Mouse (Mus musculus) effector memory CD4-positive, alpha-beta T cell, adult 7 months (primary cell): ENCODE measurements around the gene Coro2b. TPM values are rescaled to one million over a fixed set of nuclear protein-coding genes. Genes with fewer than 3 reads are reported as not detected.

ENCODE experiments used
- polyA plus RNA-seq: library from polyadenylated mRNA; unstranded; fragments of 100-300 nt; shearing (Covaris generic); gene quantifications from one replicate; pipeline ENCODE4 v1.2.1, GENCODE M21; 2017

The Coro2b gene
- 11.8 TPM for polyA plus RNA-seq

DNA sequence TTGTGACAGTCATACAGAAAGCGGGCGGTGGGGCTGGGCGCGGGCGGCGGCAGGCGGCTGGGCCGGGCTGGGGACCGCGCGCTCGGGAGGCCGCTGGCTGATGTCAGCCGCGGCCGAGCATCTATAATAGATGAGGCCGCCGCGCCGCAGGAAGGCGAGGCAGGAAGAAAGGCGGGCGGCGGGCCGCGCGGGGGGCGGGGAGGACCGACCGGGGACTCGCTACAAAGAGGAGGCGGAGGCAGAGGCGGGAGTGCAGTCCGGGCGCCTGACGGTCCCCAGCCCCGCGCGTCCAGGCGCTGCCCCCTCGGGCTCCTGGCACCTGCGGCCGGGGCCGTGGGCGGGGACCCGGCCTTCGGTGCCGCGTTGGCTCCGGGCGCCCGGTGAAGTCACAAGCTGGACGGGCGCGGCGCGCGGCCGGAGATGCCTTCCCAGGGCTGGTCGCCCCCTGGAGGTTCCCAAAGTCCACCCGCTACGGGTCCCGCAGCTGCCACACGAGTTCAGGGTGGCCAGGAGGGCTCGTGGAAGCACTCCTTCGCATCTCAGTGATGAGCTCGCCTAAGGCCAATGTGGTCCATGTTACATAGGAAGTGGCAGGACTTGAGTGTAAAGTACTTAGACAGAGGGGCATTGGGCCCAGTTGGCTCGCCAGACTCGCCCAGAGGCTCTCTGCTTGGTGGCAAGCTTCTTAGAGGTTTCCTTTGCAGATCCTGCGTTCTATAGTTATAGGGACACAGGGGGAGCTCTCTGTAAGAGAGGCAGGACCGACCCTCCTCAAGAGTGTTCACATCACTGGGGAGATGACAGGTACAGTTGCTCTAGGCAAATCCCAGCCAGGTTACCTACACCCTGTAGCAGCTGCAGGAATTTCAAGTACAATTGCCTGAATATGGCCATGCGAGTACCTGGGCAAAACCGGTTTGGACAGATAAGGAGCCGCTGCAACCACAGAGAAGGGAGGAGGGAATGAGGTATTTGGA, at the start of gene Coro2b:
Gene Coro2b (minus strand): TSS at position 390 of the 977 bp plus-strand sequence.

Other genes with a start within 250 kb of the Coro2b start
- 76.7 TPM for gene Anp32a, start 195.8 kb downstream of the Coro2b start, polyA plus RNA-seq
- 0.17 TPM for gene Itga11, start 140.8 kb upstream of the Coro2b start, polyA plus RNA-seq